Mouse (Mus musculus): ENCODE data around the gene Ppp1r3c.

The Ppp1r3c gene

GRCm38 (mm10) chr19:36715591-36715990, 20.9 kb downstream of the Ppp1r3c start:
- no peak for DNase-seq

DNA sequence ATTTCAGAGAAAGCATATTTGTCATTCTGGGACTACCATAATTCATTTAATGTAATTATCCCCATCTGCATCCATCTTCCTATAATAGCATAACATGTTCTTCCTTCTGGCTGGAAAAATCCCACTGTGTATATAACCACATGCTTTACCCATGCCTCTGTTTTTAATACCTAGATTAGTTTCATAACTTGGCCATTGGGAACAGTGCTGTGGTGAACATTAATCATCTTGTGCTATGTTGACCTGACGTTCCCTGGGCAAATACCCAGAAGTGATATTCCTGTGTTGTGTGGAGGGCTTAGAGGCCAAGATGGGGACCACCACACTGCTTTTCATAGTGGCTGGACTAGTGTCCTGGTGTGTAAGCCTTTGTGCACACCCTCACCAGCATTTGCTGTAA, 22.0 kb downstream of the Ppp1r3c start:
- DNase-seq, result no peak

DNA sequence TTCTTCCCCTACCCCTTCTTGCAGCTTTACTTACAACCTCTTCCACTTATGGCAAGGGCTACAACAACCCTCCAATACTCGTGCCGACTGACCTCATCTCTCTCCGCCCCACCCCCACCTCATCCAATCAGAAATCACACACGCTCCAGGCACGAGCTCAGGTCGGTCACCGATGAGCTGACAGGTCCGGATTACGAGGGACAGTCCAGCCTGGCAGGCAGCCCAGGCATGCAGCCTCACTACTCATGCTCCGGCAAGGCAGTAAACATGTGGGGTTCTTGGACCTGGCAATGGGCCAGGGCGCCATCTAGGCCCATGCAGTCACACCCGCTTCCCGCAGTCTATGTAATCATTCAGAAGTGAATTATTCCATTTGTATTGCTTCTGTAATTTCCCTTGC, 23.4 kb downstream of the Ppp1r3c start:
- no peak for DNase-seq

DNA sequence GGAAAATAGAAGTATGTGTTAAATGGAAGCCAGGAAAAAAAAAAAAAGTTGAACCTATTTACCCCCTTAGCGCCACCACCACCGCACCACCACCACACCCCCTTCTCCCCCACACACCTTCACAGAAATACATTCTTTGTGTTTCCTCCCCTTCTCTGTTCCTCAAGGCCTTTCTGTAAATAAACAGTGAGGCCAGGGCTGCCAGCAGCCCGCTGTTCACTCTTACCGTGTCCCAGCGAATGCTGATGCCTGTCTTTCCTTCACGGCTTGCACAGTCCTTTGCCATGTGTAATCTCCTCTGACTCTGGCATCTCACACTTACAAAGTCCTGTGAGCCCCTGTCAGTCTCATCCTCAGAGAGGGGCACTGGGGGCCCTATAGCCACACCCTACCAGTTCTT, 30.3 kb downstream of the Ppp1r3c start:
- DNase-seq, result no peak

DNA sequence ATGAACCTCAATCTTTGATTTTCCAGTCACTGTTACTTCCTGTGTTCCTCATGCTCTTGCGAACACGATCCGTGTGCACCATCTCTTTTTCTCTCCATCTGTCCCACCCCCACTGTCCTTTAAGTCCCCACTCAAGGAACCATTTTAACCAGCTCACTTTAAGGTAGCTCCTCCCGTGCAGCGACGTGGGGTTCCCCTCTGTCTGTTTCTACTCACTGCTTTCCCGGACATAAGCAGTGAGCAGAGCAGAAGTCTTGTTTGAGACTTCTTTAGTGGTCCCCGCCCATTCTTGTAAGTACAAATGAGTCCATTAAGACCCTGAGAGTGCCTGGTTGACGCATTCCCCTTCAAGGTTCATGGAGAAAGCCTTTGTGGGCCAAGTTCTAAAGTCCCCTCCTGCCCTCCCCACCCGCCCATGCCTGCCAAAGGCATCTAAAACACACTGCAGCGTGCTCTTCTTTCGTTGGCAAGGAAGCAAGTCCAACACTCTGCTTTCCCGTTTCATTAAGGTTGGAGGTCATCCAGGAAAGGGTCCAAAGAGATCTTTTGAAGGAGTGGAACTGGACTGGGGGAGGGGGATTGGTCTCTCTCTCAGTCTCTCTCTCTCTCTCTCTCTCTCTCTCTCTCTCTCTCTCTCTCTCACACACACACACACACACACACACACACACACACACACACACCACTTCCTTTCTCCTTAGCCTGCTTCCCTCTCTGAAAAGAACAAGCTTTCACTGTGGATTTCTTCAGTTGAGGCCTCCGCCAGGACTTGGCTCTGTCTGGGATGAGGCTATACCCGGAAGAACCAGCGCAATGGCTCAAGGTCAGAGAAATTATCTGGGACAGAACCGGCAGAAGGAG, 30.9 kb downstream of the Ppp1r3c start:
- no peak for DNase-seq

- DNase-seq, result no peak
Measured at GRCm38 (mm10) chr19:36704763-36705162, 31.7 kb downstream of the Ppp1r3c start.

GRCm38 (mm10) chr19:36701809-36702622, 34.4 kb downstream of the Ppp1r3c start:
- no peak for DNase-seq

DNA sequence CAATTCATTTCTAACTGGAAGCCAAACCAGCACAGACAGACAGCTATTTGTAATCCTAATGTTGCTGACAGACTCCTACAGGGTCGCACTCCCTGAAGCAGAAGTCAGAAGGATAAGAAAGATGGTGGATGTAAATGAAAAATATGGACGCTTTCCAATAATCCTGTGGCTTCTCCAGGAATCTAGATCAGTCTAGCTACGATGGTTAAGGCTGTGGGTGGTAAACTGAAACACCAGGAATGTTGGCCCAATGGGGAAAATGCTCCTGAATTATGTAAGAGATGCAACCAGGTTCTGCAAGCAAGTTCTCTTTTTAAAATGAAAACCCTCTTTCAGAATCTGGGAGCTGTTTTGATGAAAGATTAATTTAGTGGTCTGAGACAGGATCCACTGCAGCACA, 35.1 kb downstream of the Ppp1r3c start:
- DNase-seq, result no peak

DNA sequence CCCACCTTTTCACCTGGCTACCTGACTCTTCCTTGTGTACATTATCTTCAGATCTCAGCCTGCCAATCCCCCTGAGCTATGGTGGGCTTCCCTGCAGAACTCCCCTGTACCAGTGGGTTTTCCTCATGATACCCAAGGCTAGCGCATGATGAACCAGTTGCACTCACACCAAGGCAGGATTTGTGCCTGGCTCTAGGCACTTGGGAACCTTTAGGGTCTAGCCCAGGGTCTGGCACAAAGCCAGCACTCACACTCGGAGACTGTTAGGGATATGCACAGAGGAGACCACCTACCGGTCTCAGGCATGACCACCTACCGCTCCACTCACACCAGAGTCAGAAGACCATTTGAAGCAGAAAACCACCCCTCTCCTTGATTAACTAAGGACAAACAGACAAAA, 35.5 kb downstream of the Ppp1r3c start:
- DNase-seq, result no peak

DNA sequence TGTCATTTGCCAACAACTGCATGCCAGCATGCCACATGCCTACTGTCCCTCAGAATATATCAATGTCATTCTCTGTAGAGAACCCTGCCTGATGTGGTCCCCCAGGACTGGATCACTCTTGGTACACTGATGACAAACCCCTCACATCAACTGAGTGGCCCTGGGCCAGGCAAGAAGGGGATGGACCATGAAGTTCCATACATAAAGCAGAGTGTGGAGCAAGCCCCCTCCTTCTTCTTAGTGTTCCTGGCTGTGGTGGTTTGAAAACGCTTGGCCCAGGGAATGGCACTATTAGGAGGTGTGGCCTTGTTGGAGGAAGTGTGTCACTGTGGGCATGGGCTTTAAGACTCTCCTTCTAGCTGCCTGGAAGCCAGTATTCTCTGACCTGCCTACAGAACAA, 37.3 kb downstream of the Ppp1r3c start:
- DNase-seq, result no peak

GRCm38 (mm10) chr19:36698200-36698599, 38.3 kb downstream of the Ppp1r3c start:
- DNase-seq, result no peak

GRCm38 (mm10) chr19:36696601-36697122, 39.8 kb downstream of the Ppp1r3c start:
- DNase-seq, result no peak

DNA sequence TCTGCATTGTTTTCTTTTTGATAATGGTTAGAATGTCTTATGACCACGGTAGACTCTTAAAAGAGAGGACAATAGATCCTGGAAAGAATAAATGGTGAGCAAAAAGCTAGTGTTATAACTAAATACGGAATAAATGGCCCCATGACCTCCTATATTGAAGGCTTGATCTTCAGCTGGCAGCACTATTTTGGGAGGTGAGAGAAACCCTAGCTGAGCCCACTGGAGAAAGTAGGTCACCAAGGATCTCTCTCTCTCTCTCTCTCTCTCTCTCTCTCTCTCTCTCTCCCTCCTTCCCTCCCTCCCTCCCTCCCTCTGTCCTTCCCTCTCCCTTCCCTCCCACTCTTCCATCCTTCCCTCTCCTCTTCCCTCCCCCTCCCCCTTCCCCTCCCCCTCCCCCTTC, 42.9 kb downstream of the Ppp1r3c start:
- DNase-seq, result no peak

DNA sequence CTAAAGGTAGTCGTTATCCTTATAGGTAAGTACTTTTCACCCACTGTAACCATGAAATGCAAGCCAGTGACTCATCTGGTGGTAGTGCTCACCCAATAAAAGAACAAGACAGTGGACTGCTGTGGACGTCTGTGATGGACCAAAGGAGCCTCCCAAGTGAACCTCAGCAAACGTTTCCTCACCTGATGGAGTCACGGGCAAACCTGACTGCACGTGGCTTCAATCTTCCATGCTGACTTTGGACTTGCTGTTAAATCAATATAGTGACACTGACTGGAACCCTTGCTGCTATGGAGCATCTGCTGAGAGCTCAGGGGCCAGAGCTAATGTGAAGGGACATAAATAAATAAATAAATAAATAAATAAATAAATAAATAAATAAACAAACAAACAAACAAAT, 44.5 kb downstream of the Ppp1r3c start:
- DNase-seq, result no peak

GRCm38 (mm10) chr19:36691245-36691644, 45.2 kb downstream of the Ppp1r3c start:
- no peak for DNase-seq

GRCm38 (mm10) chr19:36689205-36689604, 47.2 kb downstream of the Ppp1r3c start:
- DNase-seq, result no peak

- no peak for DNase-seq
Measured at GRCm38 (mm10) chr19:36687843-36688637, 48.4 kb downstream of the Ppp1r3c start.

DNA sequence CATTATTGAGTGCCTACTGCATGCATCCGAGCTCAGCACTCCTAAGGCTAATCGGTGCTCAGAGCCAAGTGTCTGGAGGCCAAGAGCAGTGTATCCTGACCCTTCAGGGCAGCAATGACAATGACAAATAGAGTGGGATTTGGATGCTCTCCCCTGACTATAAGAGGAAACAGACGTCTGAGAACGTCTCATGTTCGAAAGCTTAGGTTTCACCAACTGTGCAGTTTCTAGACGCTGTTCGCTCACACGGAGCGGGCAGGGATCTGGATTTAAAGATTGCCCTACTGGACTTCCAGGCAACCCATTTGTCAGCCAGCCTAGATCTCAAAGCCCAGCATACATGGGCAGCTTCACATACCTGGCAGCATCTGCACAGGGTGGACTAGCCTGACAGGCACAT, 49.4 kb downstream of the Ppp1r3c start:
- DNase-seq, result no peak

GRCm38 (mm10) chr19:36686016-36686415, 50.4 kb downstream of the Ppp1r3c start:
- no peak for DNase-seq

DNA sequence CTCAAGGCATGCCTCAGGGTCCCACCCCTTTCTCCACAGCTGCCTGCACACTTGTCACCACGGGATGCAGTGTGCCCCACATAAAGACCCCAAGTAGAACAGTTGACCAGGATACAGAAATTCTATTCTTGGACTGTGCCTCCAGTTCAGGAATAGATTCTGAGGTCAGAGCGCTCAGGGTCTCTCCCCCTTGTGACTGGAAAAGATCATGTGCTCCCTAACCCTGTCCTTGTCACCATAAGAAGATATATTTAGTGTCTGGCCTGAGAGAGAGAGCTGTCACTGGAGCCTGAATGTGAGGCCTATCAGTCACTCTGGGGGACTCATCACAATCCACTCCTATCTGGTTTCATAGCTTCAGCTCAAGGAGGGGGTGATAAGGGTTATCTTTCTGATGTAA, 53.9 kb downstream of the Ppp1r3c start:
- no peak for DNase-seq
